ENCODE assay signal across 21 mouse cellular contexts in genomic region chr14:103643933-103644332, GRCm38 (mm10). TPM values are rescaled to one million over a fixed set of nuclear protein-coding genes. Genes with fewer than 3 reads are reported as not detected.
"Had no signal": no experiment of that assay in that cellular context is flagged by ENCODE, and none has a peak within 500 bp of the region (broad histone marks: within the 10 kb centered on the region; RNA-seq: fewer than 3 reads in every experiment).

No protein-coding gene starts in this region.

- H3K4me2 ChIP-seq: liver, embryonic 13.5 days; midbrain, embryonic 13.5 days; neural tube, embryonic 13.5 days; stomach, embryonic 15.5 days had no signal

- H3K4me3 ChIP-seq: left cerebral cortex, adult 2 months; liver, embryonic 13.5 days; midbrain, embryonic 10.5 days; midbrain, embryonic 13.5 days; myocyte; neural tube, embryonic 13.5 days; stomach, embryonic 15.5 days had no signal

- H3K9ac ChIP-seq: liver, embryonic 13.5 days; midbrain, embryonic 13.5 days; neural tube, embryonic 13.5 days; stomach, embryonic 15.5 days had no signal

- DNase-seq: kidney, adult 2 months; kidney, postnatal 36 days; layer of hippocampus, postnatal 36 days; liver, embryonic 13.5 days; lung, adult 2 months; lung, postnatal 14 days; right cerebral cortex, postnatal 25 days; spleen, adult 18-20 months; thymus, adult 2 months; thymus, postnatal 14 days; thymus, postnatal 4 days had no signal

- H3K9me3 ChIP-seq: liver, embryonic 13.5 days; midbrain, embryonic 10.5 days; midbrain, embryonic 13.5 days; neural tube, embryonic 13.5 days; stomach, embryonic 15.5 days had no signal

- H3K27me3 ChIP-seq: midbrain, embryonic 13.5 days; neural tube, embryonic 13.5 days; stomach, embryonic 15.5 days had no signal

- H3K4me1 ChIP-seq: liver, embryonic 13.5 days; stomach, embryonic 15.5 days had no signal

- H3K36me3 ChIP-seq: liver, embryonic 13.5 days; midbrain, embryonic 10.5 days; midbrain, embryonic 13.5 days; neural tube, embryonic 13.5 days; stomach, embryonic 15.5 days had no signal

- ATAC-seq: intestine, postnatal 0 days; midbrain, embryonic 13.5 days; midbrain, embryonic 16.5 days had no signal

- H3K27ac ChIP-seq: kidney, postnatal 0 days; left cerebral cortex, adult 2 months; liver, embryonic 13.5 days; macrophage; midbrain, embryonic 10.5 days; midbrain, embryonic 13.5 days; neural tube, embryonic 13.5 days; stomach, embryonic 15.5 days had no signal

RNA-seq across cellular contexts. Expression of gene Slain1, which starts 6.1 kb away (rescaled TPM):
- polyA plus RNA-seq: myocyte had no signal
